Mouse (Mus musculus) large intestine, adult 2 months (tissue): ENCODE measurements around the gene Selenof. TPM values are rescaled to one million over a fixed set of nuclear protein-coding genes. Genes with fewer than 3 reads are reported as not detected.

Experiments used
- DNase-seq: peaks from one replicate; pipeline ENCODE4 v3.0.0-alpha.2; 2012; ENCODE audit warnings: low read depth, low spot score
- WGBS: fragments of 180-500 bp; shearing (Covaris S2); methylation state at CpG from one replicate; pipeline ENCODE4 v1.1.7; 2018; 5-methylcytosine and 5-hydroxymethylcytosine counted together
- polyA plus RNA-seq: library from polyadenylated mRNA; depleted of rRNA; stranded (reverse); fragments of >200 nt; gene quantifications from 2 replicates; pipeline ENCODE4 v1.2.3, GENCODE M21; 2012; rRNA removed

The Selenof gene
- polyA plus RNA-seq, 1 experiment: 129 TPM

GRCm38 (mm10) chr3:144625691-144626090 lies 55.6 kb downstream of the Selenof start:
- 87% methylated on average over 5 of the region's 5 CpGs for WGBS
- DNase-seq: no peak

- no peak for DNase-seq
- 60% methylated on average over 11 of the region's 11 CpGs for WGBS
Observed at GRCm38 (mm10) chr3:144628005-144628914, 58.2 kb downstream of the Selenof start.

- no peak for DNase-seq
- WGBS: 83% methylated on average over 3 of the region's 3 CpGs
Observed at GRCm38 (mm10) chr3:144628915-144629230, 58.8 kb downstream of the Selenof start.

GRCm38 (mm10) chr3:144635236-144635635 lies 65.1 kb downstream of the Selenof start:
- WGBS: 90% methylated on average over 5 of the region's 5 CpGs

GRCm38 (mm10) chr3:144638110-144638509 lies 68.0 kb downstream of the Selenof start:
- DNase-seq: no peak
- WGBS: 66% methylated on average over 4 of the region's 4 CpGs

More at GRCm38 (mm10) chr3:144635236-144635635, 65.1 kb downstream of the Selenof start:
- no peak for DNase-seq

- WGBS: 55% methylated on average over 3 of the region's 3 CpGs
- DNase-seq: no peak
Observed at GRCm38 (mm10) chr3:144639387-144639786, 69.3 kb downstream of the Selenof start.

DNA sequence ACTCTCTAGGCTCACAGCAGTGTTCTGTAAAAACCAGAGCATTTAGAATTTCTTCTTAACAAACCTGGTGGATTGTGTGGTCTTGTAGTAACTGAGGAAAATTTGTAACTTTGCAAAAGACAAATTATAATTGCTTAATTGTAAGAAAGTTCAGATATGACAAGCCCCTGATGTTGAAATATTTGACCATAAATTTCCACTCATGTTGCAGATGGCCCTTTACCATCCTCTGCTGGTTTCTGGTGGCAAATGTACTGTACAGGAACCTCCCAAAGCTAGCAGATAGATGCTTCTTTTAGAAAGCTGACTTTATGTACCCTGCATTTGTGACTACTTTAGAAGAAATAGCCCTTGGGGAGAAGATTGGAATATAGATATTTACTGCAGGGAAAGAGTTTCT lies 69.9 kb downstream of the Selenof start:
- DNase-seq: no peak

- 82% methylated on average over 4 of the region's 4 CpGs for WGBS
- no peak for DNase-seq
Observed at GRCm38 (mm10) chr3:144642141-144642540, 72.0 kb downstream of the Selenof start.

- 5% methylated on average over 2 of the region's 2 CpGs for WGBS
- peak; percentile 8 for DNase-seq
Observed at GRCm38 (mm10) chr3:144643301-144643871, 73.3 kb downstream of the Selenof start.

DNA sequence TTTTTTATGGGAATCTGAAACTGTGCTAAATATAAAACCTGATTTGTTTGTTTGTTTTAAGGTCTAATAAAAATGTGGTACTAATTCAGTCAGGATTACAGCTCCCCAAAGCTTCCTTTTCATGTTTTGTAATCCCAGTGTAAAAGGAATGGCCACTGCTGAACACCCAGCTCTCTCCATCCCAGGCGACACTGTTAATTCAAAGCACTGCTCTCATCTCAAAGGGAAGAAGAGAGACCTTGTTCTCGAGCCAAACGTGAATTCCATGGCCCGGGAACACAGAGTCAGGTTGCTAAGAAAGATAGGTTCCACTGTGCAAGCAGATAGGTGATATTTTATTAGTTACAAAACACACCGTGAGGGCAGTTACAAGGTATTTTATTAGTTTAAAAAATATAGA lies 74.1 kb downstream of the Selenof start:
- WGBS: 44% methylated on average over 5 of the region's 5 CpGs
- no peak for DNase-seq

Other genes starting within 250 kb of the Selenof start
- 3.2 and 3.7 TPM in 2 replicates for gene Hs2st1, start 123 bp upstream of the Selenof start, polyA plus RNA-seq
- 18.7 and 19.1 TPM in 2 replicates for gene Sh3glb1, start 150.0 kb downstream of the Selenof start, polyA plus RNA-seq
- 3.4 and 7.0 TPM in 2 replicates for gene Clca3a1, start 190.7 kb downstream of the Selenof start, polyA plus RNA-seq
- gene Clca3a2, start 249.2 kb downstream of the Selenof start, polyA plus RNA-seq: 8.8 and 15.4 TPM in 2 replicates